ENCODE assay signal across 24 mouse cellular contexts in genomic region chr10:76721746-76722145, GRCm38 (mm10). TPM values are rescaled to one million over a fixed set of nuclear protein-coding genes. Genes with fewer than 3 reads are reported as not detected.
DNase-seq lines count a peak whose midpoint lies in the region; ATAC-seq lines count a peak whose summit lies in the region.
"Had no signal": no experiment of that assay in that cellular context is flagged by ENCODE, and none has a peak within 500 bp of the region (broad histone marks: within the 10 kb centered on the region; RNA-seq: fewer than 3 reads in every experiment).

No protein-coding gene starts in this region.

- no peaks in the 10 kb centered on the region for H3K36me3 ChIP-seq in forebrain, embryonic 11.5 days (ENCODE audit: control insufficient read depth, insufficient read depth, low read length)
- H3K36me3 ChIP-seq in forebrain, embryonic 10.5 days (replicated peaks), result no peaks in the 10 kb centered on the region
- H3K36me3 ChIP-seq in heart, embryonic 10.5 days, result peaks cover 20% of the 10 kb centered on the region; the same call in 1 of the 2 replicates
- peaks cover 5% of the 10 kb centered on the region; the same call in 1 of the 2 replicates for H3K36me3 ChIP-seq in kidney, embryonic 16.5 days (ENCODE audit: insufficient read depth, low read length)
- H3K36me3 ChIP-seq: embryonic facial prominence, embryonic 10.5 days; forebrain, embryonic 15.5 days; G1E had no signal

- 88% methylated on average over 6 of the region's 6 CpGs for WGBS in forebrain, embryonic 11.5 days
- WGBS in forebrain, embryonic 10.5 days, result 94% methylated on average over 6 of the region's 6 CpGs
- 88% methylated on average over 6 of the region's 6 CpGs for WGBS in heart, embryonic 10.5 days
- WGBS in kidney, embryonic 16.5 days, result 92% methylated on average over 6 of the region's 6 CpGs

- no peak overlapping the region for H3K27ac ChIP-seq in forebrain, embryonic 11.5 days (ENCODE audit: low read depth, low read length)
- H3K27ac ChIP-seq in forebrain, embryonic 10.5 days, result no peak overlapping the region
- no peak overlapping the region for H3K27ac ChIP-seq in heart, embryonic 10.5 days
- no peak overlapping the region for H3K27ac ChIP-seq in kidney, embryonic 16.5 days (ENCODE audit: low read length)
- H3K27ac ChIP-seq: embryonic facial prominence, embryonic 10.5 days; embryonic facial prominence, embryonic 12.5 days; forebrain, embryonic 13.5 days; forebrain, embryonic 15.5 days had no signal

- H3K9ac ChIP-seq in forebrain, embryonic 11.5 days (ENCODE audit: low read length), result no peak overlapping the region
- no peak overlapping the region for H3K9ac ChIP-seq in kidney, embryonic 16.5 days (replicated peaks; ENCODE audit: low read length)
- H3K9ac ChIP-seq: embryonic facial prominence, embryonic 12.5 days; forebrain, embryonic 13.5 days; forebrain, embryonic 15.5 days; forebrain, postnatal 0 days had no signal

- no peaks in the 10 kb centered on the region for H3K27me3 ChIP-seq in forebrain, embryonic 11.5 days (ENCODE audit: control insufficient read depth, insufficient read depth, low read length)
- 0 out of 2 replicates have a peak, but pooled peaks cover under 1% of the 10 kb centered on the region for H3K27me3 ChIP-seq in forebrain, embryonic 10.5 days (ENCODE audit: poor library complexity, severe bottlenecking)
- no peaks in the 10 kb centered on the region for H3K27me3 ChIP-seq in heart, embryonic 10.5 days (ENCODE audit: insufficient read depth, poor library complexity, severe bottlenecking)
- no peaks in the 10 kb centered on the region for H3K27me3 ChIP-seq in kidney, embryonic 16.5 days (ENCODE audit: insufficient read depth, low read length)
- H3K27me3 ChIP-seq: embryonic facial prominence, embryonic 12.5 days; forebrain, embryonic 13.5 days; forebrain, embryonic 15.5 days; Patski had no signal

- peak; percentile 36 for DNase-seq in forebrain, embryonic 11.5 days (ENCODE audit: low spot score)
- no peak for DNase-seq in forebrain, embryonic 10.5 days (ENCODE audit: extremely low spot score, low spot score)
- DNase-seq in heart, embryonic 10.5 days (ENCODE audit: low spot score), result peak; percentile 68
- no peak for DNase-seq in heart, postnatal 25 days (ENCODE audit: low spot score)
- DNase-seq in kidney, postnatal 10 days, result peak; percentile 4
- DNase-seq: adrenal gland, adult 8-10 months; adrenal gland, postnatal 14 days; adrenal gland, postnatal 36 days; B cell, adult 2 months; cerebellum, adult 11-12 months; cerebellum, adult 2 months; cerebellum, adult 9-10 months; cerebellum, postnatal 10 days; cerebellum, postnatal 25 days; forebrain, postnatal 0 days had no signal

- intact Hi-C loops in heart, postnatal 25 days (cut with DNase I), result no loop called here

- no peak overlapping the region for H3K4me3 ChIP-seq in forebrain, embryonic 11.5 days (ENCODE audit: low read depth, low read length)
- no peak overlapping the region for H3K4me3 ChIP-seq in forebrain, embryonic 10.5 days
- no peak overlapping the region for H3K4me3 ChIP-seq in heart, embryonic 10.5 days
- H3K4me3 ChIP-seq in kidney, embryonic 16.5 days (ENCODE audit: low read length), result no peak overlapping the region
- H3K4me3 ChIP-seq: embryonic facial prominence, embryonic 10.5 days; embryonic facial prominence, embryonic 12.5 days; forebrain, embryonic 13.5 days; forebrain, embryonic 15.5 days had no signal

- H3K4me2 ChIP-seq in forebrain, embryonic 11.5 days (ENCODE audit: low read depth, low read length, severe bottlenecking), result no peak overlapping the region
- H3K4me2 ChIP-seq in kidney, embryonic 16.5 days (replicated peaks; ENCODE audit: low read depth, low read length), result no peak overlapping the region
- H3K4me2 ChIP-seq: embryonic facial prominence, embryonic 12.5 days; forebrain, embryonic 13.5 days; forebrain, embryonic 15.5 days had no signal

- no peak for ATAC-seq in forebrain, embryonic 11.5 days (replicated peaks; ENCODE audit: low FRiP score)
- ATAC-seq in kidney, embryonic 16.5 days (ENCODE audit: low FRiP score, low TSS enrichment), result no peak
- ATAC-seq: activated CD4-positive, CD25-positive, alpha-beta regulatory T cell, adult 4 months; CD4-positive, CD25-positive, alpha-beta regulatory T cell, adult 4 months; forebrain, embryonic 13.5 days; forebrain, embryonic 15.5 days; forebrain, postnatal 0 days; Patski had no signal

- no peaks in the 10 kb centered on the region for H3K4me1 ChIP-seq in forebrain, embryonic 11.5 days (replicated peaks; ENCODE audit: control insufficient read depth, insufficient read depth, low read length)
- peaks cover 7% of the 10 kb centered on the region; the same call in 1 of the 2 replicates for H3K4me1 ChIP-seq in forebrain, embryonic 10.5 days
- peaks cover 23% of the 10 kb centered on the region for H3K4me1 ChIP-seq in heart, embryonic 10.5 days
- no peaks in the 10 kb centered on the region for H3K4me1 ChIP-seq in kidney, embryonic 16.5 days (ENCODE audit: insufficient read depth, low read length)
- H3K4me1 ChIP-seq: forebrain, embryonic 13.5 days; forebrain, embryonic 15.5 days had no signal

- no peaks in the 10 kb centered on the region for H3K9me3 ChIP-seq in forebrain, embryonic 11.5 days (ENCODE audit: control insufficient read depth, low read length)
- no peaks in the 10 kb centered on the region for H3K9me3 ChIP-seq in forebrain, embryonic 10.5 days
- no peaks in the 10 kb centered on the region for H3K9me3 ChIP-seq in heart, embryonic 10.5 days
- H3K9me3 ChIP-seq in kidney, embryonic 16.5 days (ENCODE audit: low read length), result no peaks in the 10 kb centered on the region
- H3K9me3 ChIP-seq: embryonic facial prominence, embryonic 10.5 days; embryonic facial prominence, embryonic 12.5 days; forebrain, embryonic 13.5 days; forebrain, embryonic 15.5 days; G1E had no signal

RNA-seq across cellular contexts. Expression of gene Col6a1, which starts 4.2 kb away (rescaled TPM):
- polyA plus RNA-seq in forebrain, embryonic 11.5 days (2014; fragmentation: Nextera tagmentation; extraction: Ambion mirVana), result 8.6 and 11.3 TPM in 2 replicates
- 3.2 TPM in 2 replicates for polyA plus RNA-seq in forebrain, embryonic 10.5 days (2016; fragmentation: Nextera tagmentation; extraction: Ambion mirVana)
- 17.1 and 18.2 TPM in 2 replicates for polyA plus RNA-seq in heart, embryonic 10.5 days (2016; fragmentation: Nextera tagmentation; extraction: Ambion mirVana)
- 10 to 100 TPM; 83.0 to 93.0 TPM for total RNA-seq in heart, postnatal 25 days (2021)
- polyA plus RNA-seq in kidney, embryonic 16.5 days (2015; fragmentation: Nextera tagmentation; extraction: Ambion mirVana), result 94.8 and 128 TPM in 2 replicates
- polyA plus RNA-seq: activated CD4-positive, CD25-positive, alpha-beta regulatory T cell, adult 4 months; CD4-positive, CD25-positive, alpha-beta regulatory T cell, adult 4 months; G1E had no signal

Comparison
In these comparisons a context has a peak if more than half of its experiments do, and no peak if none do; other contexts are left out.
1. DNase-seq: peak in forebrain, embryonic 11.5 days (single experiment), heart, embryonic 10.5 days (single experiment) and kidney, postnatal 10 days (single experiment); none in forebrain, embryonic 10.5 days (single experiment) and heart, postnatal 25 days (single experiment).